Comparison of ENCODE assay signal across 31 mouse cellular contexts in the genomic region with DNA sequence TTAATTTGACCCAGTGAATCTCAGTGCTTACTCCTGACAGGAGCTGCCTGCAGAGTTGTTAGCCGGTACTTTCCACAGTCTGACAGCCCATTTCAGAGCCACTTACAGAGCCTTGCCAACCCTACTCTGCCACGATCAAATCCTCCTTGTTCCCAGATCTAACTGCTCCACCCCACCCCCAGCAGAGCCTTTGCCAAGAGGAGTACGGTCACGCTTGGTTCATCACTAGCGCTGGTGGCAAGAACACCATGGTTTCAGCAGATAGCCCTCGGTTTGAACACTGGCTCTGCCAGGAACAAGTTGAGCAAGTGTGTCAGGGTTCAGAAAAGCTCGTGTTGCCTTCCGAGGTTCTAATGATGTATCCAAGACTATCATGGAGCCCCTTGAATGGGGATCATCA. TPM values are rescaled to one million over a fixed set of nuclear protein-coding genes. Genes with fewer than 3 reads are reported as not detected.
DNase-seq lines count a peak whose midpoint lies in the region; ATAC-seq and TF ChIP-seq lines count a peak whose summit lies in the region.
"Had no signal": no experiment of that assay in that cellular context is flagged by ENCODE, and none has a peak within 500 bp of the region (broad histone marks: within the 10 kb centered on the region; RNA-seq: fewer than 3 reads in every experiment).

No protein-coding gene starts in this region.

- H3K4me1 ChIP-seq in kidney, adult 2 months (ENCODE audit: control insufficient read depth, insufficient read depth, low read length) = no peaks in the 10 kb centered on the region
- H3K4me1 ChIP-seq in kidney, embryonic 16.5 days (ENCODE audit: insufficient read depth, low read length) = no peaks in the 10 kb centered on the region
- H3K4me1 ChIP-seq: embryonic facial prominence, embryonic 13.5 days; embryonic facial prominence, embryonic 15.5 days; forebrain, embryonic 13.5 days; forebrain, embryonic 15.5 days had no signal

- no peaks in the 10 kb centered on the region for H3K36me3 ChIP-seq in kidney, adult 2 months (ENCODE audit: control insufficient read depth, insufficient read depth, low read length)
- H3K36me3 ChIP-seq in kidney, embryonic 16.5 days (ENCODE audit: insufficient read depth, low read length) = no peaks in the 10 kb centered on the region
- H3K36me3 ChIP-seq: embryonic facial prominence, embryonic 13.5 days; embryonic facial prominence, embryonic 15.5 days; forebrain, embryonic 15.5 days; G1E had no signal

- ATAC-seq in kidney, embryonic 16.5 days (ENCODE audit: low FRiP score, low TSS enrichment) = no peak
- ATAC-seq: activated CD4-positive, CD25-positive, alpha-beta regulatory T cell, adult 4 months; CD4-positive, CD25-positive, alpha-beta regulatory T cell, adult 4 months; forebrain, embryonic 13.5 days; forebrain, embryonic 15.5 days; forebrain, postnatal 0 days; Patski had no signal

- no peak overlapping the region for H3K9ac ChIP-seq in kidney, embryonic 16.5 days (replicated peaks; ENCODE audit: low read length)
- H3K9ac ChIP-seq: embryonic facial prominence, embryonic 13.5 days; embryonic facial prominence, embryonic 15.5 days; forebrain, embryonic 13.5 days; forebrain, embryonic 15.5 days; forebrain, postnatal 0 days had no signal

- DNase-seq in adrenal gland, postnatal 10 days = peak; percentile 10
- no peak for DNase-seq in adrenal gland, adult 18-20 months (ENCODE audit: low spot score in 2 of 2)
- DNase-seq in kidney, adult 2 months = peak; percentile 33
- DNase-seq in adipocyte (ENCODE audit: low spot score) = peak; percentile 78
- peak; percentile 40 for DNase-seq in gonadal fat pad, adult 2 months (ENCODE audit: low read depth)
- no peak for DNase-seq in heart, adult 11 months
- DNase-seq: adrenal gland, postnatal 25 days; B cell, adult 2 months; cerebellum, adult 11 months; cerebellum, adult 18-20 months; cerebellum, adult 8-10 months; cerebellum, adult 9-11 months; cerebellum, postnatal 14 days; cerebellum, postnatal 36 days; embryo, embryonic 11 days; forebrain, postnatal 0 days had no signal

- no peak overlapping the region for H3K27ac ChIP-seq in kidney, adult 2 months (ENCODE audit: insufficient read depth, low read depth, low read length)
- no peak overlapping the region for H3K27ac ChIP-seq in kidney, embryonic 16.5 days (ENCODE audit: low read length)
- H3K27ac ChIP-seq: embryonic facial prominence, embryonic 13.5 days; embryonic facial prominence, embryonic 15.5 days; forebrain, embryonic 13.5 days; forebrain, embryonic 15.5 days had no signal

- H3K4me2 ChIP-seq in kidney, embryonic 16.5 days (replicated peaks; ENCODE audit: low read depth, low read length) = no peak overlapping the region
- H3K4me2 ChIP-seq: embryonic facial prominence, embryonic 13.5 days; embryonic facial prominence, embryonic 15.5 days; forebrain, embryonic 13.5 days; forebrain, embryonic 15.5 days had no signal

- WGBS in kidney, adult 2 months = 51% methylated on average over 8 of the region's 8 CpGs
- WGBS in kidney, embryonic 16.5 days = 76% methylated on average over 8 of the region's 8 CpGs

- no peak overlapping the region for H3K4me3 ChIP-seq in kidney, adult 2 months (ENCODE audit: insufficient read depth, low read depth, low read length)
- no peak overlapping the region for H3K4me3 ChIP-seq in kidney, embryonic 16.5 days (ENCODE audit: low read length)
- H3K4me3 ChIP-seq: embryonic facial prominence, embryonic 13.5 days; embryonic facial prominence, embryonic 15.5 days; erythroblast, embryonic 14.5 days; forebrain, embryonic 13.5 days; forebrain, embryonic 15.5 days had no signal

- H3K27me3 ChIP-seq in kidney, adult 2 months (replicated peaks; ENCODE audit: control insufficient read depth, insufficient read depth, low read length) = no peaks in the 10 kb centered on the region
- no peaks in the 10 kb centered on the region for H3K27me3 ChIP-seq in kidney, embryonic 16.5 days (ENCODE audit: insufficient read depth, low read length)
- H3K27me3 ChIP-seq: CH12.LX; embryonic facial prominence, embryonic 13.5 days; embryonic facial prominence, embryonic 15.5 days; forebrain, embryonic 13.5 days; forebrain, embryonic 15.5 days had no signal

- H3K9me3 ChIP-seq in kidney, embryonic 16.5 days (ENCODE audit: low read length) = no peaks in the 10 kb centered on the region
- H3K9me3 ChIP-seq: embryonic facial prominence, embryonic 13.5 days; embryonic facial prominence, embryonic 15.5 days; forebrain, embryonic 15.5 days; G1E had no signal

- no peak for TF ChIP-seq POLR2A in kidney, adult 2 months (IDR thresholded peaks at IDR 0.05; ENCODE audit: low read depth, low read length)

- TF ChIP-seq CTCF in kidney, adult 2 months (conservative IDR thresholded peaks at IDR 0.05; ENCODE audit: insufficient read depth, insufficient read length, low read depth, low read length) = no peak

RNA-seq across cellular contexts. Expression of gene Colq, which starts 4.7 kb away (rescaled TPM):
- total RNA-seq in adrenal gland, postnatal 10 days (2021) = 1 to 10 TPM; 1.1 to 4.0 TPM
- total RNA-seq in adrenal gland, adult 18-20 months (2021) = not detected
- 0.27 and 1.2 TPM in 2 replicates for polyA plus RNA-seq in kidney, adult 2 months (2012; rRNA removed)
- polyA plus RNA-seq in kidney, embryonic 16.5 days (2015; fragmentation: Nextera tagmentation; extraction: Ambion mirVana) = 2.8 and 3.2 TPM in 2 replicates
- 0.13 and 0.36 TPM in 2 replicates for polyA plus RNA-seq in gonadal fat pad, adult 2 months (2012; rRNA removed)
- total RNA-seq: adrenal gland, postnatal 25 days; common myeloid progenitor, adult 5-6 weeks had no signal
- polyA plus RNA-seq: erythroblast, embryonic 14.5 days; forebrain, embryonic 11.5 days; forebrain, embryonic 13.5 days; forebrain, embryonic 15.5 days; G1E; Patski had no signal

RNA-seq across cellular contexts. Expression of gene Gm49387, which starts 54.2 kb away (rescaled TPM):
- total RNA-seq in adrenal gland, postnatal 10 days (2021) = 1 to 10 TPM; 4.6 to 7.4 TPM
- total RNA-seq in adrenal gland, adult 18-20 months (2021) = not detected
- polyA plus RNA-seq in kidney, adult 2 months (2012; rRNA removed) = not detected in 2 replicates
- polyA plus RNA-seq in kidney, embryonic 16.5 days (2015; fragmentation: Nextera tagmentation; extraction: Ambion mirVana) = 7.3 and 8.0 TPM in 2 replicates
- polyA plus RNA-seq in gonadal fat pad, adult 2 months (2012; rRNA removed) = not detected in 2 replicates
- total RNA-seq: adrenal gland, postnatal 4 days; CH12.LX; common myeloid progenitor, adult 5-6 weeks; forebrain, postnatal 0 days; G1E had no signal
- polyA plus RNA-seq: activated CD4-positive, CD25-positive, alpha-beta regulatory T cell, adult 4 months; brain, embryonic 14.5 days; erythroblast, embryonic 14.5 days; forebrain, embryonic 11.5 days; forebrain, embryonic 13.5 days; G1E had no signal

RNA-seq across cellular contexts. Expression of gene Btd, which starts 54.4 kb away (rescaled TPM):
- 10 to 100 TPM; 43.9 to 48.6 TPM for total RNA-seq in adrenal gland, postnatal 10 days (2021)
- total RNA-seq in adrenal gland, adult 18-20 months (2021) = 10 to 100 TPM; 41.3 to 57.0 TPM
- 119 and 134 TPM in 2 replicates for polyA plus RNA-seq in kidney, adult 2 months (2012; rRNA removed)
- polyA plus RNA-seq in kidney, embryonic 16.5 days (2015; fragmentation: Nextera tagmentation; extraction: Ambion mirVana) = 46.6 and 50.3 TPM in 2 replicates
- 37.2 and 41.5 TPM in 2 replicates for polyA plus RNA-seq in gonadal fat pad, adult 2 months (2012; rRNA removed)

RNA-seq across cellular contexts. Expression of gene Hacl1, which starts 54.6 kb away (rescaled TPM):
- 100 to 1,000 TPM in 1 of 2 experiments, 10 to 100 TPM in 1; 86.3 to 159 TPM for total RNA-seq in adrenal gland, postnatal 10 days (2021)
- total RNA-seq in adrenal gland, adult 18-20 months (2021) = 10 to 100 TPM; 46.3 to 46.8 TPM
- polyA plus RNA-seq in kidney, adult 2 months (2012; rRNA removed) = 129 and 154 TPM in 2 replicates
- polyA plus RNA-seq in kidney, embryonic 16.5 days (2015; fragmentation: Nextera tagmentation; extraction: Ambion mirVana) = 27.0 and 39.3 TPM in 2 replicates
- 17.7 and 20.0 TPM in 2 replicates for polyA plus RNA-seq in gonadal fat pad, adult 2 months (2012; rRNA removed)

Comparison
In these comparisons a context has a peak if more than half of its experiments do, and no peak if none do; other contexts are left out.
1. DNase-seq: peak in adrenal gland, postnatal 10 days (single experiment), kidney, adult 2 months (single experiment), adipocyte (single experiment) and gonadal fat pad, adult 2 months (single experiment); none in adrenal gland, adult 18-20 months (0 of 2) and heart, adult 11 months (single experiment).